Mouse (Mus musculus): ENCODE measurements around the gene Syndig1l.

Syndig1l gene

GRCm38 (mm10) chr12:84698319-84699081 is at the start of gene Syndig1l:
TSS of gene Syndig1l (minus strand) at chr12:84698831.
- no peak for DNase-seq (ENCODE audit: extremely low spot score, low read depth, low spot score)

GRCm38 (mm10) chr12:84748134-84748533 is 49.5 kb upstream of the Syndig1l start:
- no peak for DNase-seq (ENCODE audit: extremely low spot score, low read depth, low spot score)

DNA sequence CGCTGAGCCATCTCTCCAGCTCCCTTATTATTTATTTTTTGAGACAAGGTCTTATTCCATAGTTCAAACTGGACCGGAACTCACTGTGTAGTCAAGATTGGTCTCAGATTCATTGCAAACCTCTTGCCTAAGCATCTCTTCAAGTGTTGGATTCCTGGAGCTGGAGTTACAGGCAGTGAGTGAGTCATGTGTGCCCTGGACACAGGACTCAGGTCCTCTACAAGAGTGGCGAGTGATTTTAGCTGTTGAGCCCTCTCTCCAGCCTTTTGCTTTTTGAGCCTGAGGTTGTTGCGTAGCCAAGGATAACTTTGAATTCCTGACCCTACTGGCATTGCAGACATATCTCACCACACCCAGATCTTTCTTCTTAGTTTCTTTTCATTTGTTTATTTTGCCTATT is 47.1 kb upstream of the Syndig1l start:
- DNase-seq (ENCODE audit: extremely low spot score, low read depth, low spot score): no peak

DNA sequence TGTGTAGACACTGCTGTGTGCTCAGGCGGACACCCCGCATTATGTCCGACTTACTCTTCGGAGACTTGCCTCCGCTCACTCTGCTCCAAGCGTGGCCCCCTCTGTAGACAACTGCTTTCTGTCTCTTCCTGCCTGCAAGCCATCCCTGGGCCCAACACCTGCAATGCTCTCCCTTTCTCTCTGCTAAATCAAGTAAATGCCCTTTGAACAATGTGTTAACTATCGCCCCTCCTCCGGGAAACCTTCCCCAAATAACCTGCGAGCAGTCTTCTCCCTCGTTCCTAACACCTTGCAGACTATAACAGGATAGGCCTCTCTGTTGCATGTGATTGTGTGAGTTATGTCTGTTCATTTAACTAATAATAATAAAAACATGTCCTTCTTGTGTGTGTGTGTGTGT is 44.9 kb upstream of the Syndig1l start:
- no peak for DNase-seq (ENCODE audit: extremely low spot score, low read depth, low spot score)

- no peak for DNase-seq (ENCODE audit: extremely low spot score, low read depth, low spot score)
Measured at GRCm38 (mm10) chr12:84733366-84733765, 34.7 kb upstream of the Syndig1l start.

GRCm38 (mm10) chr12:84728421-84728820 is 29.8 kb upstream of the Syndig1l start:
- no peak for DNase-seq (ENCODE audit: extremely low spot score, low read depth, low spot score)

DNA sequence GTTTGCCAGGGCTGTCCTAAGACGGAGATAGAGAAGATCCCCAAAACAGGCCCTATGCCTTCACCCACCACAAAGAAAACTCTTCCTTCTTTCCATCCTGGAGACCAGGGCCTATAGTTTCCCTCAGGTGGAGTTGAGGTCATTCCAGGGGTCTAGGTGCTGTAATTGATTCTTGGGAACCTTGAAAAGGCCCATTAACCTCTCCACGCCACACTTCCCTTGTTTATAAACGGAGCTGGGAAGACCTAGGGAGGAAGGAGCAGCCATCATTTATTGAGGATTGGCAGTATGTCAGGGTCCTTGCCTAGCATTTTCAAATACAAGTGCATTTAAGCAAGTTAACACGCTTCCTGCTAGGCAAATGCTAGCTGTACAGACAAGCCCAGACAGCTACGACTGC is 28.8 kb upstream of the Syndig1l start:
- no peak for DNase-seq (ENCODE audit: extremely low spot score, low read depth, low spot score)

- no peak for DNase-seq (ENCODE audit: extremely low spot score, low read depth, low spot score)
Measured at GRCm38 (mm10) chr12:84726986-84727385, 28.4 kb upstream of the Syndig1l start.

DNA sequence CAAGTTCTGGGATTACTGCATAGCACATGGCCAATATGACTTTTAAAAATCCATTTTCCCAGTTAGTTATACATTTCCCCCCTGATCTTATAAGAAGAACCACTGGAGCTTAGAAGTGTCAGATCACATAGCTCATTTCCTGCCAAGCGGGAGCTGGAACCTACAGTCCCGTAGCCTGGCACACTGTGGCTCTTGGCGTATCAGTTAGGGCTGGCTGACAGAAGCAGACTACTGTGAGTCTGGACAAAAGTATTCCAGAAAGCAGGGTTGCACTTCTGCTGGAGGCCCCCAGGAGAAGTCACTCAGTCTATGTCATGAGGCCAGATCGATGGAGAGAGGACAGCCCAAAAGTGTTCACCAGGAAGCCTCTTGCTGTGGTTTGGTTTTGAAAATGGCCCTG is 27.8 kb upstream of the Syndig1l start:
- no peak for DNase-seq (ENCODE audit: extremely low spot score, low read depth, low spot score)

- DNase-seq (ENCODE audit: extremely low spot score, low read depth, low spot score): no peak
Measured at GRCm38 (mm10) chr12:84718462-84719244, 20.0 kb upstream of the Syndig1l start.

- no peak for DNase-seq (ENCODE audit: extremely low spot score, low read depth, low spot score)
Measured at GRCm38 (mm10) chr12:84714578-84714977, 15.9 kb upstream of the Syndig1l start.

- DNase-seq (ENCODE audit: extremely low spot score, low read depth, low spot score): no peak
Measured at GRCm38 (mm10) chr12:84709842-84710439, 11.3 kb upstream of the Syndig1l start.

GRCm38 (mm10) chr12:84707804-84708203 is 9.2 kb upstream of the Syndig1l start:
- DNase-seq (ENCODE audit: extremely low spot score, low read depth, low spot score): no peak

DNA sequence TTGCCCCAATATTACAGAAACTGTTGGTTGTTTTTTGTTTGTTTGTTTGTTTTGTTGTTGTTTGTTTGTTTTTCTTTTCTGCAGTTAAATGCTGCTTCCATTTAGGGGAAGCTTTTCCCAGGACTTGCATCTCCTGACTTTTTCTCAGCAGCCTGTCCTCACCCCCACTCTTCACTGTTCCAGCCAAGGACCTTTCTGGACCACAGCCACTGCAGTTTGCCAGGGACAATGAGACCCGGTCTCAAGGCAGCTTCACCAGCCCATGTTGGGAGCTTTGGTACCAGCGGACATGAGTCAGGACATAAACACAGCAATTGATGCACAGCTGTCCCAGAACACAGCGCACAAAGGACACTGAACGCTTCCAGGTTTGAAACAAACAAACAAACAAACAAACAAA is 8.3 kb upstream of the Syndig1l start:
- DNase-seq (ENCODE audit: extremely low spot score, low read depth, low spot score): no peak

DNA sequence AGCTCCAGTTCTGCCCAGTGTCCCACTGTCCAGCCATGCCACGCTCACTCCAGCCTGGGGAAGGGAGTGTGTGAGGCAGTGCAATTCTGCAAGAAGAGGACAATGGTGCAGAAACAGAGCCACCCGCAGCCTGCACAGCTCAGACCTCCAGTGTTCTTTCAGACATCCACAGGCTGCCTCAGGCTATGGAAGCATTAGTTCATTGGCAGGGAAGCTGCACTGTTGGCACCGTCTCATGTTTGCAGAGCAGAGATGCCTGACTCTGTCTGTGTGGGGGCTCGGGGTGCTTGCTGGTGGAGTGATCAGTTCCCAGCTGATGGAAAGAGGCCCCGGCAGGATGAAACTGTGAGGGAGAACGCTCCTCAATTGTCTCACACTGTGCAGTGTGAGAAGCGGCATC is 4.0 kb upstream of the Syndig1l start:
- DNase-seq (ENCODE audit: extremely low spot score, low read depth, low spot score): no peak

DNA sequence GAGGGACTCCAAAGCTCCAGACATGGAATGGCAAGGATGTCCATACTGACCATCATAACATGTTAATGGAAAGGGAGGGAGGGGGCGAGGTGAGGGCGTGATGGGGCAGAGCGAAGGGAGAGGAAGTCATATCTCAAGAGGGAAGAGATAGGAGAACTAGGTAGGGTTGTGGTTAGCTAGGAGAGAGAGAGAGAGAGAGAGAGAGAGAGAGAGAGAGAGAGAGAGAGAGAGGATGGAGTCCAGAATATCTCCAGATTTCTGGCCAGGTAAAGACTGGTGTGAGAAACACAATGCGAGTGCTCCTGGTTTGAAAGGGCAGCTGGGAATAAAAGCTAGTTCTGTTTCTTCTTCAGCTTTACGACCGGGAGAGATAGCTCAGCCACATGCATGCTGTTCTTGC is 6.5 kb downstream of the Syndig1l start:
- no peak for DNase-seq (ENCODE audit: extremely low spot score, low read depth, low spot score)

GRCm38 (mm10) chr12:84691347-84691746 is 7.3 kb downstream of the Syndig1l start:
- DNase-seq (ENCODE audit: extremely low spot score, low read depth, low spot score): no peak

GRCm38 (mm10) chr12:84689051-84689450 is 9.6 kb downstream of the Syndig1l start:
- no peak for DNase-seq (ENCODE audit: extremely low spot score, low read depth, low spot score)

GRCm38 (mm10) chr12:84687531-84687930 is 11.1 kb downstream of the Syndig1l start:
- DNase-seq (ENCODE audit: extremely low spot score, low read depth, low spot score): no peak

DNA sequence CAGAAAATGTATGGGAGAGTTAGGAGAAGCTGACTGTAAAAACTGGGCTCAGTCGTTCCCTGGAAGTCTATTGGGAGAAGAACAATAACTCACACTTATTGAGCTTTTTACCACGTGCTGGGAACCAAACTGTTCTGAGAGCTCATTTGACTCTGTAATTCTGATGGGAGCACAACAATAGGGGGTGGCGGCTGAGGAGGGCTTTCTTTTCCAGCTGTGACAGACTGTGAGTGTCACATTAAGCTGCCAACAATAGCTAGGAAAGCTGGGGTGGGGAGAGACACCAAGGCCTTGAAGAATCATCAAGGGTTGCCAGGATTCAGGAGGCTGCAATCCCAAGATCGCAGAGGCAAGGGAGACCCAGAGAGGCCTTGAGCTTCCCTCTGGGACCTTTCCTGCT is 12.5 kb downstream of the Syndig1l start:
- no peak for DNase-seq (ENCODE audit: extremely low spot score, low read depth, low spot score)

DNA sequence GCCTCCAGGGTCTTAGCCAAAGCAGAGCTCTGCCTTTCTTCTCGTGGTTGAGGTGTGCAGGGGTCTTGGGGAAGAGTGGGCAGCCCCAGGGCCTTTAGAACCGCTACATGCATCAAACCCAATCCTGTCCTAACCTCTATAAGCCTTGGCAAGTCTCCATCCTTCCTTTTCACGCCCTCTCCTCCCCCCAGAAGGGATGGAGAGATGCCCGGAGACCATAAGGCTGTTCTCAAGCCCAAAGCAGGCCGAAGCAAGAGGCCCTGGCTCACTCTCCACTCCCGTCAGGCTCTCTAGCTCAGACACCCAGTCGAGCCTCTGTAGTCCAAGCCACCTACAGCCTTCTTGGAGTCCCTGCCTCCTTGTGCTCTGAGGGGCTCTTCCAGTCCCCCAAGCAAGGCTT is 14.1 kb downstream of the Syndig1l start:
- DNase-seq (ENCODE audit: extremely low spot score, low read depth, low spot score): no peak

DNA sequence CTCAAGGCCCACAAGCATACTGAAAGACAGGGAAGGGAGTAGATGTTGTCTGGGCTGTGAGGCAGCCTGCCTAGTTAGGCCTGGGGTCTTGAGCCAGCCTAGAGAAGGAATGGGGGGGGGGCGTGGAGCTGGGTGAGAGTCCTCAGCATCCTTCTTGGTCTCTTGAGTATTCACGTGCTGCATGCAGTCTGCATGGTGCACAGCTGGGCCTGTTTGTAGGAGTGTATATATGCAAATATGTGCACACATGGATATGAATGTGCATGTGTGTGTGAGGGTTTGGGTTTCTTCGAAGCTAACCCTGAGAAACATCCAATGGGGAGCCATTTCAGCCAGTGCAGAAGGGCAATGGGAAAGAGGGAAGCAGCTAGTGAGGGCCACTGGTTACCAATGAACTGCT is 22.6 kb downstream of the Syndig1l start:
- no peak for DNase-seq (ENCODE audit: extremely low spot score, low read depth, low spot score)

All from hindlimb bud, embryonic 11.5 days (tissue).